Mouse (Mus musculus) forebrain, embryonic 16.5 days (tissue): ENCODE data around the gene Olfr1357. TPM values are rescaled to one million over a fixed set of nuclear protein-coding genes. Genes with fewer than 3 reads are reported as not detected.
A peak's percentile ranks its signal among the peaks of the same experiment; 100 is the strongest.

Experiments used
- ATAC-seq: fragments of 200-750 bp; cut with Nextera tagmentation; 2 replicates; pipeline ENCODE4 v1.8.0; 2017; ENCODE audit warnings: mild to moderate bottlenecking, moderate library complexity
- H3K27ac ChIP-seq: fragments of 300-500 bp; sonication (generic); 2 replicates; pipeline ENCODE4 v1.5.1; 2014; ENCODE audit warnings: low read length, control low read depth
- H3K27me3 ChIP-seq: fragments of 300-500 bp; sonication (generic); replicated peaks from 2 replicates; pipeline ENCODE4 v1.6.1; 2014; ENCODE audit warnings: low read length; ENCODE audit not compliant: control insufficient read depth, insufficient read depth
- H3K36me3 ChIP-seq: fragments of 300-500 bp; sonication (generic); 2 replicates; pipeline ENCODE4 v1.6.1; 2014; ENCODE audit not compliant: control insufficient read depth, insufficient read depth
- H3K4me1 ChIP-seq: fragments of 300-500 bp; sonication (generic); replicated peaks from 2 replicates; pipeline ENCODE4 v1.6.1; 2014; ENCODE audit warnings: low read length; ENCODE audit not compliant: control insufficient read depth, insufficient read depth
- H3K4me2 ChIP-seq: fragments of 300-500 bp; sonication (generic); 2 replicates; pipeline ENCODE4 v1.6.1; 2014; ENCODE audit warnings: mild to moderate bottlenecking, low read length, control low read depth
- H3K4me3 ChIP-seq: fragments of 300-500 bp; sonication (generic); replicated peaks from 2 replicates; pipeline ENCODE4 v1.5.1; 2014; ENCODE audit warnings: mild to moderate bottlenecking, low read length, control low read depth
- H3K9ac ChIP-seq: fragments of 300-500 bp; sonication (generic); replicated peaks from 2 replicates; pipeline ENCODE4 v1.6.1; 2014; ENCODE audit warnings: low read depth, low read length, control low read depth
- H3K9me3 ChIP-seq: fragments of 300-500 bp; sonication (generic); 2 replicates; pipeline ENCODE4 v1.6.1; 2016; ENCODE audit warnings: low read length; ENCODE audit not compliant: control insufficient read depth
- WGBS: fragments of 180-500 bp; shearing (Covaris S2); extraction: QIAGEN DNeasy Blood & Tissue Kit; methylation state at CpG from one replicate; pipeline ENCODE4 v1.1.7; 2014; 5-methylcytosine and 5-hydroxymethylcytosine counted together
- polyA plus RNA-seq: library from polyadenylated mRNA; unstranded; fragments of >200 nt; fragmentation: Nextera tagmentation; extraction: Ambion mirVana; gene quantifications from 2 replicates; pipeline ENCODE4 v1.2.1, GENCODE M21; 2015

The Olfr1357 gene
- polyA plus RNA-seq, 1 experiment from 2014 or later: not detected

GRCm38 (mm10) chr10:78585606-78586005 is 32.3 kb downstream of the Olfr1357 start:
- Histone ChIP-seq H3K9ac (no peak overlapping the region), H3K36me3 (peaks cover 5% of the 10 kb centered on the region), H3K27me3 (no peaks in the 10 kb centered on the region), H3K27ac (no peak overlapping the region), H3K4me1 (no peaks in the 10 kb centered on the region), H3K4me3 (no peak overlapping the region), H3K4me2 (no peak overlapping the region), H3K9me3 (no peaks in the 10 kb centered on the region)
- 88% methylated on average over 22 of the region's 22 CpGs for WGBS
- no peak for ATAC-seq

GRCm38 (mm10) chr10:78584996-78585395 is 32.9 kb downstream of the Olfr1357 start:
- H3K9me3 ChIP-seq: no peaks in the 10 kb centered on the region
- 90% methylated on average over 1 of the region's 1 CpGs for WGBS
- H3K9ac ChIP-seq: no peak overlapping the region
- no peaks in the 10 kb centered on the region for H3K4me1 ChIP-seq
- no peak overlapping the region for H3K27ac ChIP-seq
- no peak overlapping the region for H3K4me3 ChIP-seq
- no peaks in the 10 kb centered on the region for H3K27me3 ChIP-seq
- H3K36me3 ChIP-seq: peaks cover 5% of the 10 kb centered on the region
- H3K4me2 ChIP-seq: no peak overlapping the region
- ATAC-seq: no peak

GRCm38 (mm10) chr10:78583939-78584338 is 33.9 kb downstream of the Olfr1357 start:
- no peaks in the 10 kb centered on the region for H3K9me3 ChIP-seq
- H3K4me1 ChIP-seq: no peaks in the 10 kb centered on the region
- WGBS: 86% methylated on average over 3 of the region's 3 CpGs
- no peak overlapping the region for H3K4me2 ChIP-seq
- no peak for ATAC-seq
- no peaks in the 10 kb centered on the region for H3K27me3 ChIP-seq
- H3K36me3 ChIP-seq: peaks cover 5% of the 10 kb centered on the region
- H3K4me3 ChIP-seq: no peak overlapping the region
- no peak overlapping the region for H3K9ac ChIP-seq
- no peak overlapping the region for H3K27ac ChIP-seq

- 80% methylated on average over 9 of the region's 9 CpGs for WGBS
- H3K4me1 ChIP-seq: no peaks in the 10 kb centered on the region
- H3K9me3 ChIP-seq: no peaks in the 10 kb centered on the region
- no peaks in the 10 kb centered on the region for H3K27me3 ChIP-seq
- no peak overlapping the region for H3K9ac ChIP-seq
- no peak overlapping the region for H3K4me3 ChIP-seq
- no peak for ATAC-seq
- no peak overlapping the region for H3K4me2 ChIP-seq
- H3K27ac ChIP-seq: no peak overlapping the region
- H3K36me3 ChIP-seq: peaks cover 5% of the 10 kb centered on the region
These were observed 34.5 kb downstream of the Olfr1357 start for GRCm38 (mm10) chr10:78583347-78583746.

- no peak overlapping the region for H3K27ac ChIP-seq
- H3K27me3 ChIP-seq: no peaks in the 10 kb centered on the region
- no peak for ATAC-seq
- no peak overlapping the region for H3K4me2 ChIP-seq
- H3K9me3 ChIP-seq: no peaks in the 10 kb centered on the region
- H3K4me3 ChIP-seq: no peak overlapping the region
- 88% methylated on average over 7 of the region's 7 CpGs for WGBS
- H3K9ac ChIP-seq: no peak overlapping the region
- H3K4me1 ChIP-seq: peaks cover 4% of the 10 kb centered on the region
- peaks cover 5% of the 10 kb centered on the region for H3K36me3 ChIP-seq
These were observed 36.8 kb downstream of the Olfr1357 start for GRCm38 (mm10) chr10:78581121-78581520.

- Histone ChIP-seq H3K9ac (no peak overlapping the region), H3K4me3 (no peak overlapping the region), H3K27me3 (no peaks in the 10 kb centered on the region), H3K36me3 (peaks cover 3% of the 10 kb centered on the region), H3K9me3 (no peaks in the 10 kb centered on the region), H3K4me1 (peaks cover 15% of the 10 kb centered on the region), H3K27ac (no peak overlapping the region), H3K4me2 (no peak overlapping the region)
- ATAC-seq: no peak
- 55% methylated on average over 3 of the region's 3 CpGs for whole genome bisulfite sequencing
These were observed 39.7 kb downstream of the Olfr1357 start for GRCm38 (mm10) chr10:78578204-78578603.

GRCm38 (mm10) chr10:78576435-78577184 is 41.3 kb downstream of the Olfr1357 start:
- WGBS: 96% methylated on average over 16 of the region's 16 CpGs
- no peak for ATAC-seq
- Histone ChIP-seq H3K36me3 (peaks cover 3% of the 10 kb centered on the region), H3K4me1 (peaks cover 15% of the 10 kb centered on the region), H3K9ac (no peak overlapping the region), H3K9me3 (no peaks in the 10 kb centered on the region), H3K27me3 (no peaks in the 10 kb centered on the region), H3K27ac (no peak overlapping the region), H3K4me2 (no peak overlapping the region), H3K4me3 (no peak overlapping the region)

GRCm38 (mm10) chr10:78575690-78576089 is 42.2 kb downstream of the Olfr1357 start:
- Histone ChIP-seq H3K9ac (no peak overlapping the region), H3K27me3 (no peaks in the 10 kb centered on the region), H3K9me3 (no peaks in the 10 kb centered on the region), H3K36me3 (no peaks in the 10 kb centered on the region), H3K4me2 (no peak overlapping the region; the same call in 1 of the 2 replicates), H3K4me1 (peaks cover 15% of the 10 kb centered on the region), H3K4me3 (no peak overlapping the region), H3K27ac (0 out of 2 replicates have a peak overlapping the region, but pooled peaks have one; percentile 19)
- ATAC-seq: no peak; the same call in 1 of the 2 replicates
- 36% methylated on average over 2 of the region's 2 CpGs for WGBS

- H3K9me3 ChIP-seq: no peaks in the 10 kb centered on the region
- peak overlapping the region; percentile 58 for H3K9ac ChIP-seq
- H3K4me3 ChIP-seq: peak overlapping the region; percentile 60
- H3K4me1 ChIP-seq: peaks cover 15% of the 10 kb centered on the region
- no peaks in the 10 kb centered on the region for H3K36me3 ChIP-seq
- H3K4me2 ChIP-seq: peak overlapping the region; percentile 89
- peak; percentile 50 for ATAC-seq
- whole genome bisulfite sequencing: 13% methylated on average over 13 of the region's 13 CpGs
- H3K27ac ChIP-seq: peak overlapping the region; percentile 81
- no peaks in the 10 kb centered on the region for H3K27me3 ChIP-seq
These were observed 42.7 kb downstream of the Olfr1357 start for GRCm38 (mm10) chr10:78575105-78575632.
